Mouse (Mus musculus): ENCODE measurements around the gene Baiap2l1. TPM values are rescaled to one million over a fixed set of nuclear protein-coding genes. Genes with fewer than 3 reads are reported as not detected.

The Baiap2l1 gene
- polyA plus RNA-seq, 1 experiment from 2014 or later = 3.2 TPM

GRCm38 (mm10) chr5:144261309-144261708, 96.6 kb downstream of the Baiap2l1 start:
- H3K27ac ChIP-seq (ENCODE audit: low read depth, low read length) = no peak overlapping the region
- no peak overlapping the region for H3K4me2 ChIP-seq (replicated peaks; ENCODE audit: low read depth, low read length)
- H3K27me3 ChIP-seq (ENCODE audit: control insufficient read depth, insufficient read depth, low read length) = no peaks in the 10 kb centered on the region
- H3K4me3 ChIP-seq (ENCODE audit: low read depth, low read length) = no peak overlapping the region
- no peaks in the 10 kb centered on the region for H3K36me3 ChIP-seq (ENCODE audit: control insufficient read depth, insufficient read depth, low read length)
- 87% methylated on average over 9 of the region's 9 CpGs for WGBS
- no peak overlapping the region for H3K9ac ChIP-seq (ENCODE audit: low read depth, low read length)
- no peaks in the 10 kb centered on the region for H3K9me3 ChIP-seq (ENCODE audit: control insufficient read depth, low read length)
- DNase-seq (ENCODE audit: low spot score) (no peak), ATAC-seq (ENCODE audit: low FRiP score) (no peak)
- peaks cover 16% of the 10 kb centered on the region for H3K4me1 ChIP-seq (replicated peaks; ENCODE audit: control insufficient read depth, insufficient read depth, low read length)

DNA sequence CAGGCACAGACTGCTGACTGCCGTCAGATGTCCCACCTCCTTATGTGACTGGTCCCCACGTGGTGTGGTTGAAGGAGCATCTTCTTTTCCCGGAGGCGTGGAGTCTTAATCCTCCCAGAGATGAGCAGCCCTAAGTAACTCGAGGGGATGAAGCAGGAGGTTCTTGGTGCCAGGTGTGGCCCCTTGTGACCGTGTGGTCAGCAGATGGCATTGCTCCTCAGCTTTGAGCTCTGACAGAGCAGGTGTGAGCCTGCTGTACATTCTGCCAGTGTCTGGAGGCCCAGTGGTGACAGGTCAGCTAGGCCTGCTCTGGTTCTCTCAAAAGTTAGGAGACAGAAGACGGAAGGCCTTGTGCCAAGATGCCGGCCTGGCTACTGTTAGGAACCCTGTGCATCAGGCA, 97.4 kb downstream of the Baiap2l1 start:
- Histone ChIP-seq H3K27ac (ENCODE audit: low read depth, low read length) (no peak overlapping the region), H3K4me1 (replicated peaks; ENCODE audit: control insufficient read depth, insufficient read depth, low read length) (peaks cover 16% of the 10 kb centered on the region), H3K36me3 (ENCODE audit: control insufficient read depth, insufficient read depth, low read length) (no peaks in the 10 kb centered on the region), H3K4me3 (ENCODE audit: low read depth, low read length) (no peak overlapping the region), H3K4me2 (replicated peaks; ENCODE audit: low read depth, low read length) (no peak overlapping the region), H3K27me3 (ENCODE audit: control insufficient read depth, insufficient read depth, low read length) (no peaks in the 10 kb centered on the region), H3K9me3 (ENCODE audit: control insufficient read depth, low read length) (no peaks in the 10 kb centered on the region), H3K9ac (ENCODE audit: low read depth, low read length) (no peak overlapping the region)
- no peak for DNase-seq (ENCODE audit: low spot score)
- ATAC-seq (ENCODE audit: low FRiP score) = no peak
- 82% methylated on average over 8 of the region's 8 CpGs for WGBS

- Histone ChIP-seq H3K27me3 (ENCODE audit: control insufficient read depth, insufficient read depth, low read length) (no peaks in the 10 kb centered on the region), H3K9ac (ENCODE audit: low read depth, low read length) (no peak overlapping the region; the same call in 1 of the 2 replicates), H3K9me3 (ENCODE audit: control insufficient read depth, low read length) (no peaks in the 10 kb centered on the region), H3K4me1 (replicated peaks; ENCODE audit: control insufficient read depth, insufficient read depth, low read length) (peaks cover 16% of the 10 kb centered on the region), H3K27ac (ENCODE audit: low read depth, low read length) (no peak overlapping the region), H3K36me3 (ENCODE audit: control insufficient read depth, insufficient read depth, low read length) (no peaks in the 10 kb centered on the region), H3K4me3 (ENCODE audit: low read depth, low read length) (peak overlapping the region; percentile 2; the same call in 1 of the 2 replicates), H3K4me2 (replicated peaks; ENCODE audit: low read depth, low read length) (no peak overlapping the region)
- ATAC-seq (ENCODE audit: low FRiP score) (no peak), DNase-seq (ENCODE audit: low spot score) (no peak)
- 71% methylated on average over 6 of the region's 6 CpGs for WGBS
Measured at GRCm38 (mm10) chr5:144259228-144259627, 98.7 kb downstream of the Baiap2l1 start.

GRCm38 (mm10) chr5:144258687-144259086, 99.2 kb downstream of the Baiap2l1 start:
- H3K9ac ChIP-seq (ENCODE audit: low read depth, low read length) = peak overlapping the region; percentile 4; the same call in 1 of the 2 replicates
- no peaks in the 10 kb centered on the region for H3K36me3 ChIP-seq (ENCODE audit: control insufficient read depth, insufficient read depth, low read length)
- peaks cover 16% of the 10 kb centered on the region for H3K4me1 ChIP-seq (replicated peaks; ENCODE audit: control insufficient read depth, insufficient read depth, low read length)
- ATAC-seq (ENCODE audit: low FRiP score) = no peak
- no peak overlapping the region for H3K27ac ChIP-seq (ENCODE audit: low read depth, low read length)
- 27% methylated on average over 2 of the region's 2 CpGs for WGBS
- no peak for DNase-seq (ENCODE audit: low spot score)
- H3K9me3 ChIP-seq (ENCODE audit: control insufficient read depth, low read length) = no peaks in the 10 kb centered on the region
- no peaks in the 10 kb centered on the region for H3K27me3 ChIP-seq (ENCODE audit: control insufficient read depth, insufficient read depth, low read length)
- peak overlapping the region; percentile 76 for H3K4me2 ChIP-seq (replicated peaks; ENCODE audit: low read depth, low read length)
- H3K4me3 ChIP-seq (ENCODE audit: low read depth, low read length) = peak overlapping the region; percentile 98

GRCm38 (mm10) chr5:144258131-144258611, 99.7 kb downstream of the Baiap2l1 start:
- 44% methylated on average over 14 of the region's 14 CpGs for WGBS
- peak; percentile 9 for DNase-seq (ENCODE audit: low spot score)
- Histone ChIP-seq H3K4me3 (ENCODE audit: low read depth, low read length) (peak overlapping the region; percentile 98), H3K4me2 (replicated peaks; ENCODE audit: low read depth, low read length) (peak overlapping the region; percentile 76), H3K27ac (ENCODE audit: low read depth, low read length) (no peak overlapping the region), H3K36me3 (ENCODE audit: control insufficient read depth, insufficient read depth, low read length) (no peaks in the 10 kb centered on the region), H3K9me3 (ENCODE audit: control insufficient read depth, low read length) (no peaks in the 10 kb centered on the region), H3K4me1 (replicated peaks; ENCODE audit: control insufficient read depth, insufficient read depth, low read length) (peaks cover 16% of the 10 kb centered on the region), H3K27me3 (ENCODE audit: control insufficient read depth, insufficient read depth, low read length) (no peaks in the 10 kb centered on the region), H3K9ac (ENCODE audit: low read depth, low read length) (peak overlapping the region; percentile 89; the same call in 1 of the 2 replicates)
- no peak for ATAC-seq (ENCODE audit: low FRiP score)

- no peak for ATAC-seq (ENCODE audit: low FRiP score)
- H3K9me3 ChIP-seq (ENCODE audit: control insufficient read depth, low read length) = no peaks in the 10 kb centered on the region
- peak overlapping the region; percentile 76 for H3K4me2 ChIP-seq (replicated peaks; ENCODE audit: low read depth, low read length)
- H3K9ac ChIP-seq (ENCODE audit: low read depth, low read length) = peak overlapping the region; percentile 89
- no peak overlapping the region for H3K27ac ChIP-seq (ENCODE audit: low read depth, low read length)
- H3K4me1 ChIP-seq (replicated peaks; ENCODE audit: control insufficient read depth, insufficient read depth, low read length) = peaks cover 16% of the 10 kb centered on the region
- DNase-seq (ENCODE audit: low spot score) = peak; percentile 9
- H3K27me3 ChIP-seq (ENCODE audit: control insufficient read depth, insufficient read depth, low read length) = no peaks in the 10 kb centered on the region
- no peaks in the 10 kb centered on the region for H3K36me3 ChIP-seq (ENCODE audit: control insufficient read depth, insufficient read depth, low read length)
- WGBS = 56% methylated on average over 3 of the region's 3 CpGs
- peak overlapping the region; percentile 98 for H3K4me3 ChIP-seq (ENCODE audit: low read depth, low read length)
Measured at GRCm38 (mm10) chr5:144257451-144258110, 100.3 kb downstream of the Baiap2l1 start.

DNA sequence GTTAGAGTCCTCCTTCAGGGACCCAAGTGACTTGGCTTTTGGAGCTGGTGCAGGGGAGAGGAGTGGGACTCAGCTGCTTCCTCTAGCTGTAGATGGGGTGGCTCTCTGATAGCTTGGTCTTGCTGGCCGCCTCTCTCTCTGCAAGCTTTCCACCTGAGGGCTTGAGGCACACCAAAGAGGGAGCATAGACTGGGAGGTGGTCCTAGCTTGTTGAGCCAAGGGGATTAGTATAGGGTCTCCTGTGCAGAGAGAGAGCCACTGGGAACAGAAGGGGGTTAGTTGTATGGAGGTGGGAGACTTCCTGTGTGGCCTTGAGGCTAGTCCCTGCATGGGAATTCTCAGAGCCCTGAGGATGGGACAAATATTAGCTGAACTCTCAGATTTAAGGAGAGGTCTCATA, 101.0 kb downstream of the Baiap2l1 start:
- peak; percentile 35 for DNase-seq (ENCODE audit: low spot score)
- Histone ChIP-seq H3K9me3 (ENCODE audit: control insufficient read depth, low read length) (no peaks in the 10 kb centered on the region), H3K27me3 (ENCODE audit: control insufficient read depth, insufficient read depth, low read length) (no peaks in the 10 kb centered on the region), H3K9ac (ENCODE audit: low read depth, low read length) (peak overlapping the region; percentile 89), H3K4me1 (replicated peaks; ENCODE audit: control insufficient read depth, insufficient read depth, low read length) (peaks cover 16% of the 10 kb centered on the region), H3K4me3 (ENCODE audit: low read depth, low read length) (peak overlapping the region; percentile 98), H3K27ac (ENCODE audit: low read depth, low read length) (0 out of 2 replicates have a peak overlapping the region, but pooled peaks have one; percentile 83), H3K36me3 (ENCODE audit: control insufficient read depth, insufficient read depth, low read length) (no peaks in the 10 kb centered on the region), H3K4me2 (replicated peaks; ENCODE audit: low read depth, low read length) (peak overlapping the region; percentile 76)
- no peak for ATAC-seq (ENCODE audit: low FRiP score)
- 44% methylated on average over 1 of the region's 1 CpGs for WGBS

- 19% methylated on average over 7 of the region's 7 CpGs for WGBS
- DNase-seq (ENCODE audit: low spot score) (no peak), ATAC-seq (ENCODE audit: low FRiP score) (no peak)
- Histone ChIP-seq H3K9me3 (ENCODE audit: control insufficient read depth, low read length) (no peaks in the 10 kb centered on the region), H3K27me3 (ENCODE audit: control insufficient read depth, insufficient read depth, low read length) (no peaks in the 10 kb centered on the region), H3K27ac (ENCODE audit: low read depth, low read length) (peak overlapping the region; percentile 83; the same call in 1 of the 2 replicates), H3K4me3 (ENCODE audit: low read depth, low read length) (peak overlapping the region; percentile 98), H3K4me1 (replicated peaks; ENCODE audit: control insufficient read depth, insufficient read depth, low read length) (peaks cover 16% of the 10 kb centered on the region), H3K4me2 (replicated peaks; ENCODE audit: low read depth, low read length) (peak overlapping the region; percentile 76), H3K9ac (ENCODE audit: low read depth, low read length) (peak overlapping the region; percentile 89), H3K36me3 (ENCODE audit: control insufficient read depth, insufficient read depth, low read length) (no peaks in the 10 kb centered on the region)
Measured at GRCm38 (mm10) chr5:144256541-144256870, 101.4 kb downstream of the Baiap2l1 start.

All from hindbrain, embryonic 11.5 days (tissue).